Mouse (Mus musculus): ENCODE results near the gene Msh6. TPM values are rescaled to one million over a fixed set of nuclear protein-coding genes. Genes with fewer than 3 reads are reported as not detected.
A peak's percentile ranks its signal among the peaks of the same experiment; 100 is the strongest.
"Not testable (repeated sequence)": the region's sequence is repeated elsewhere in the genome, so short reads cannot be mapped to it uniquely, and the experiment has no call there.

The Msh6 gene
- polyA plus RNA-seq (2014; fragmentation: Nextera tagmentation; extraction: Ambion mirVana), result 25.0 and 35.8 TPM in 2 replicates

DNA sequence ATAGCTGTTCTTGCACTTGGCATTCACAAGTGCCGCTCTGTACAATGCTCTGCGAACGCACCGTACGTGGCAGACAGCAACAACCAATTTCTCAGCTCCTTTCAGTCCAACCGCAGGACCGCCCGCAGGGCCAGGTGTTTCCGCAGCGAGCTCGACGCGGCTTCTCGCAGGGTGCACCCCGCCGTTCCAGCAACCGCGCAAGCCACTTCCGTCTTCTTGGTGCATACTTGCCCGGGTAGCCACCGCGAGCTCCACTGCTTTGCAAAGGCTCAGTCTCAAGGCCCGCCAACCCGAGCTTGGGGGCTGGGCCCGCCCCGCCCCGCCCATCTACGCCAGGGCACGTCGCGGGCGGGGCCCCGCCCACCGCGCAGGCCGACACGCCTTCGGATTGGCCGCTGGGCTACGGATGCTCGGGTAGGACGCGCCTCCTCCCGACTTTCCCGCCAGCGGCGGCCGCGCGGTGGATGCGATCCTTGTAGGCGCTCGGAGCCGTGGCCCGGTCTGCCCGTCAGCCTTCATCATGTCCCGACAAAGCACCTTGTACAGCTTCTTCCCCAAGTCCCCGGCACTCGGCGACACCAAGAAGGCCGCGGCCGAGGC is at the start of gene Msh6:
TSS of gene Msh6 (plus strand) at position 434 of the 600 bp plus-strand sequence.
- H3K4me3 ChIP-seq (replicated peaks; ENCODE audit: low read depth, low read length), result peak within 1 kb of the TSS; percentile 86
- DNase-seq (peak; percentile 98), ATAC-seq (ENCODE audit: low FRiP score, low TSS enrichment) (peak; percentile 99)
- no peaks in the 10 kb centered on the region for H3K9me3 ChIP-seq (ENCODE audit: control insufficient read depth, low read length)
- H3K4me2 ChIP-seq (ENCODE audit: low read length), result peak within 1 kb of the TSS; percentile 82
- H3K36me3 ChIP-seq (ENCODE audit: control insufficient read depth, insufficient read depth, low read length), result 0 out of 2 replicates have a peak, but pooled peaks cover 6% of the 10 kb centered on the region
- H3K27ac ChIP-seq (replicated peaks; ENCODE audit: low read depth, low read length), result peak within 1 kb of the TSS; percentile 89
- no peaks in the 10 kb centered on the region for H3K27me3 ChIP-seq (ENCODE audit: control insufficient read depth, insufficient read depth, low read length)
- peaks cover 9% of the 10 kb centered on the region for H3K4me1 ChIP-seq (ENCODE audit: control insufficient read depth, insufficient read depth, low read length)
- H3K9ac ChIP-seq (replicated peaks; ENCODE audit: low read length), result peak within 1 kb of the TSS; percentile 85
- under 1% methylated on average over 63 of the region's 63 CpGs for WGBS

DNA sequence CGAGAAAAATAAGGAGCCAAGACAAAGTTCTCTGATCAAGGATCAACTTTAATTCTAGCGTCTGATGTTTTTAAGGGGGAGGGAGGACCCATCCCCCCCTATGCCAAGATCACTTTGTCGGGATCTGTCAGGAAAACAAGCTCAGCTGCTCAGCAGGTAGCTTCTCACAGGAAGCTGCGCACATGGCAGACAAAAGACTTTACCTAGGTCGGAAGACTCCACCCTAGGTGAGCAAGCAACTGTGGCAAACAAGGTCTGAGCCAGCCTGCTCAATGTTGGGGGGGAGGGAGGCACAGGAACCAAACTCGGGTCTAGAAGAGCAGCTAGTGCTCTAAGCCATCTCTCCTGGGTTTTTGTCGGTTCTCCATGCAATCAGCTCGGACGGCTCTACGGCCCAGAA is 40.5 kb upstream of the Msh6 start:
- DNase-seq (no peak), ATAC-seq (ENCODE audit: low FRiP score, low TSS enrichment) (no peak)
- H3K9ac ChIP-seq (replicated peaks; ENCODE audit: low read length), result no peak overlapping the region
- no peak overlapping the region for H3K27ac ChIP-seq (replicated peaks; ENCODE audit: low read depth, low read length)
- H3K9me3 ChIP-seq (ENCODE audit: control insufficient read depth, low read length), result no peaks in the 10 kb centered on the region
- 85% methylated on average over 10 of the region's 10 CpGs for WGBS
- H3K36me3 ChIP-seq (ENCODE audit: control insufficient read depth, insufficient read depth, low read length), result no peaks in the 10 kb centered on the region
- no peaks in the 10 kb centered on the region for H3K4me1 ChIP-seq (ENCODE audit: control insufficient read depth, insufficient read depth, low read length)
- H3K27me3 ChIP-seq (ENCODE audit: control insufficient read depth, insufficient read depth, low read length), result no peaks in the 10 kb centered on the region
- no peak overlapping the region for H3K4me3 ChIP-seq (replicated peaks; ENCODE audit: low read depth, low read length)
- no peak overlapping the region for H3K4me2 ChIP-seq (ENCODE audit: low read length)

DNA sequence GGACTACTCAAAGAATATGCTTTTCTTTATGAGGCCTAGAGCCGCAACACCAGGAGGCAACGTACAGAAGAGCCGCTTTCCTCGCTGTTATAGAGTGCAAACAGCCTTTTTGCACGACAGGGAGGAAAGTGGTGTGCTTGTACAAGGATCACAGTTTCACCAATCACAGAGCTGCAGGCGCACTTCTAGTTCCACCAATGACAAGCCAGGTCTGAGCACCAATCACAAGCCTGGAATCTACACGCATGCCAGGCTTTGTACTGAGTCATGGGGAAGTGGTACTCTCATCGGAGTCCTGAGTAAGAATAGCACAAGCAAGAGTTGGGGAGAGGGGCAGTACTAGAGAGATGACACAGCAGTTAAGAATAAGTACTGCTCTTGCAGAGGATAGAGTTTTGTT is 40.1 kb upstream of the Msh6 start:
- Histone ChIP-seq H3K4me2 (ENCODE audit: low read length) (no peak overlapping the region), H3K9ac (replicated peaks; ENCODE audit: low read length) (no peak overlapping the region), H3K9me3 (ENCODE audit: control insufficient read depth, low read length) (no peaks in the 10 kb centered on the region), H3K4me1 (ENCODE audit: control insufficient read depth, insufficient read depth, low read length) (no peaks in the 10 kb centered on the region), H3K4me3 (replicated peaks; ENCODE audit: low read depth, low read length) (no peak overlapping the region), H3K27me3 (ENCODE audit: control insufficient read depth, insufficient read depth, low read length) (no peaks in the 10 kb centered on the region), H3K27ac (replicated peaks; ENCODE audit: low read depth, low read length) (no peak overlapping the region), H3K36me3 (ENCODE audit: control insufficient read depth, insufficient read depth, low read length) (no peaks in the 10 kb centered on the region)
- ATAC-seq (ENCODE audit: low FRiP score, low TSS enrichment) (no peak), DNase-seq (no peak)
- WGBS, result 91% methylated on average over 8 of the region's 8 CpGs

DNA sequence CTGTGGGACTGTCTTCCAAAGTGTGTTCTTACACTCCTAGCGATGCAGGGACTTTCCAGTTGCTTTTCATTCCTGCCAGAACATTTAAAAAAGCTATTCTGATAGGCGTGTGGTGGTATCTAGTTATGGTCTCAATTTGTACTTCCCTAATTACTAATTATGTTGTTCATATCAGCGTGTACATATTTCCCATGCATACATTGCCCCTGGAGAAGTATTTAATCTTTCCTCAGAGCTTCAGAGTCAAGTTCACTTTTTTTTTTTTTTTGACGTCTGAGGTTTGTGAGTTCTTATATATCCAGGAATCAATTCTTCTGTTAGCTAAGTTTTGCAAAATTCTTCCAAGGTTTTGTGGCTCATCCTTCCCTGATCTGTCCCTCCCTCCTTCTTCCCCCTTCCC is 38.7 kb upstream of the Msh6 start:
- Histone ChIP-seq H3K4me1 (ENCODE audit: control insufficient read depth, insufficient read depth, low read length) (no peaks in the 10 kb centered on the region), H3K27ac (replicated peaks; ENCODE audit: low read depth, low read length) (no peak overlapping the region), H3K27me3 (ENCODE audit: control insufficient read depth, insufficient read depth, low read length) (no peaks in the 10 kb centered on the region), H3K4me3 (replicated peaks; ENCODE audit: low read depth, low read length) (no peak overlapping the region), H3K4me2 (ENCODE audit: low read length) (no peak overlapping the region), H3K36me3 (ENCODE audit: control insufficient read depth, insufficient read depth, low read length) (no peaks in the 10 kb centered on the region), H3K9ac (replicated peaks; ENCODE audit: low read length) (no peak overlapping the region), H3K9me3 (ENCODE audit: control insufficient read depth, low read length) (no peaks in the 10 kb centered on the region)
- DNase-seq (no peak), ATAC-seq (ENCODE audit: low FRiP score, low TSS enrichment) (no peak)
- 91% methylated on average over 4 of the region's 4 CpGs for WGBS

DNA sequence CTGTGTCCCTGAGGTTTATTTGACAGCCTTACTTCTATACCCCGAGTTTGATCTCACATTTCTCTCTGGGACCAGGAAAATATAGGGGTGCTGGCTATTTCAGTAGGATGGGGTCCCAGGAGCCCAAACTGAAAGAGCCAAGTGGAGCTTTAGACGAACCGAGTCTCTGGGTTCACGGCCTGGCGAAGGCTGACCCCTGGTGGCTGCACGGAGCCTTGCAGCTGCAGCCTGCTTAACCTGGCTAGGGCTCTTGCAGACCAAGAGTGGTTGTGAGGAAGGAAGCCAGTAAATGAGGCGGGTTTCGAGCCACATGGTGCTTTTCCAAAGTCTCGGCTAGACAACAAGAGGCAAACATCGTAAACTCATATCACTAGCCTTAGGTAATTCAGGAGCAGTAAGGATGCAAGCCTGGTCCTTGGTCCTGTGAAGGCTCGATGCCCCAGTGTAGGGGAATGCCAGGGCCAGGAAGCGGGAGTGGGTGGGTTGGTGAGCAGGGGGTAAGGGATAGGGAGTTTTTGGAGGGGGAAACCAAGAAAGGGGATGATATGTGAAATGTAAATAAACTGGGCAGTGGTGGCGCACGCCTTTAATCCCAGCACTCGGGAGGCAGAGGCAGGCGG is 25.8 kb upstream of the Msh6 start:
- H3K27ac ChIP-seq (replicated peaks; ENCODE audit: low read depth, low read length), result no peak overlapping the region
- DNase-seq (peak; percentile 90), ATAC-seq (ENCODE audit: low FRiP score, low TSS enrichment) (peak; percentile 58; the same call in 1 of the 2 replicates)
- no peak overlapping the region for H3K4me3 ChIP-seq (replicated peaks; ENCODE audit: low read depth, low read length)
- no peaks in the 10 kb centered on the region for H3K4me1 ChIP-seq (ENCODE audit: control insufficient read depth, insufficient read depth, low read length)
- H3K4me2 ChIP-seq (ENCODE audit: low read length), result no peak overlapping the region
- no peaks in the 10 kb centered on the region for H3K36me3 ChIP-seq (ENCODE audit: control insufficient read depth, insufficient read depth, low read length)
- 45% methylated on average over 16 of the region's 16 CpGs for WGBS
- H3K9me3 ChIP-seq (ENCODE audit: control insufficient read depth, low read length), result no peaks in the 10 kb centered on the region
- no peak overlapping the region for H3K9ac ChIP-seq (replicated peaks; ENCODE audit: low read length)
- H3K27me3 ChIP-seq (ENCODE audit: control insufficient read depth, insufficient read depth, low read length), result no peaks in the 10 kb centered on the region

DNA sequence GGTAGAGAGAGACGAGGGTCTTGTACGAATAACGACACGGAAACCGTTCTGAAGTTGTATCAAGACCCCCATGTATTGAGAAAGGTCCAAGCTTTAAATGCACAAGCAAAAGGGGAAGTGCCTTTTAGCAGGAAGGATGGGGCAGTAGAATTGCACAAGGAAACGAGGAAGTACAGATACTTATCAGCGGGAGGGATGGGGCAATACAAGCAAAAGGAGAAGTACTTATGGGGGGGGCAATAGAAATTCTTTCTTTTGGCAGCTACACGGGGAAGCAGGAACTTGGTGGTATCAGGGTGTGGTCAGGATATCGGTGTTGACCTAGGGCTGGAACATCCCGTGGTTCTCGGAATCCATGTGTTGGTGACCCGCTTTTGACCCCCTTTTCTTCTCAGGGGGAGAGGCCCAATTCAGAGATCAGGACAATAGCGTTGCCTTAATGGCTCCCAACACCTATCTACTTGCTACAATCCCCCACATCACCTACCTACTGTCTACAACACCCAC is 20.2 kb upstream of the Msh6 start:
- WGBS, result 94% methylated on average over 13 of the region's 13 CpGs
- not testable (repeated sequence) for H3K4me1 ChIP-seq (ENCODE audit: control insufficient read depth, insufficient read depth, low read length); H3K4me2 ChIP-seq (ENCODE audit: low read length); H3K27me3 ChIP-seq (ENCODE audit: control insufficient read depth, insufficient read depth, low read length); H3K27ac ChIP-seq (replicated peaks; ENCODE audit: low read depth, low read length); H3K9me3 ChIP-seq (ENCODE audit: control insufficient read depth, low read length); ATAC-seq (ENCODE audit: low FRiP score, low TSS enrichment); DNase-seq; H3K9ac ChIP-seq (replicated peaks; ENCODE audit: low read length); H3K4me3 ChIP-seq (replicated peaks; ENCODE audit: low read depth, low read length); H3K36me3 ChIP-seq (ENCODE audit: control insufficient read depth, insufficient read depth, low read length)

DNA sequence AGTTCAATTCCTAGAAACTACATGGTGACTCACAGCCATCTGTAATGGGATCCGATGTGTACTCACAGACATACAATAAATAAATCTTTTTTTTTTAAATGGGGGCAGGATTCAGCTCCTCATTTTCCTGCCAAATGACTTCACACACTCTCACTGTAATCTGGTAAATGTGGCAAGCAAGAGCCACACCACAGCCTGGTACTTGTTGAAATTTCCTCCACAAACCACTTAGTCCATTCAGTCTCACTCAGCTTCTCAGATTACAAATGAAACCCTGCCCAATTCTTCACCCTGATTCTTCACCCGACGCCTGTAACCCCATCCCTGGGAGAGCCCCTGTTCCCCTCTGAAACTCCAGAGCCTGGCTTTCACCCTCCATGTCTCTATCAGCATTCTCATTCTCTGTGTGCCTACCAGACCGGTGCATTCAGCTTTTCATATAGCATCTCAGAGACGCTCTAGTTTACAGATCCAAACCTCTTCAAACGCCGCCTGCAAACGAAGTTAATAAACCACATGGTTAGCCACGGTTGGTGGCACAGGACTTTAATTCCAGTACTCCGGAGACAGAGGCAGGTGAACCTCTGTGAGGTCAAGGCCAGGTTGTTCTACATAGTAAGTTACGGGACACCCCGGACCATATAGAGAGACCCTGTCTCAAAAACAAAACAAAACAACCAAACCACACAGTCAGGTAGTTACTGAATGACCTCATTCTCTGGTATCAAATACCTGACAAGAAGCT is 17.6 kb upstream of the Msh6 start:
- 79% methylated on average over 12 of the region's 12 CpGs for WGBS
- DNase-seq (no peak), ATAC-seq (ENCODE audit: low FRiP score, low TSS enrichment) (no peak)

DNA sequence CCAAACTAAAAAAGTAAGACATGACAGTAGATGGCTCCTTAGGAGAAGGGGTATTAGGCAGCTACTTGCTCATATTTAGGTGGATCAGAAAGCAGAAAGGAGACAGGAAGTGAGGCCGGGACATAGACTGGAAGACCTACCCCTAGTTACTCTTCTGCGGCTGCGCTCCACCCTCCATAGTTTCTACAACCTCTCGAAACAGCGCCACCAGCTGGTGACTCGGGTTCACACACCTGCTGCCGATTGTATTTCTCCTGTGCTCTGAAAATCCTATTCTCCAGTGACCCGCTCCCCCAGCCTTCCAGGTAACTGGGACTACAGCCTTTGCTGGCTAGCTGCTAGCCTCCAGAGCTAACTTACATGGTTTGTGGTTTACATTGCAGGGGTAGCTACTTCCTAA is 16.6 kb upstream of the Msh6 start:
- no peaks in the 10 kb centered on the region for H3K36me3 ChIP-seq (ENCODE audit: control insufficient read depth, insufficient read depth, low read length)
- ATAC-seq (ENCODE audit: low FRiP score, low TSS enrichment) (no peak), DNase-seq (peak; percentile 12)
- no peak overlapping the region for H3K4me3 ChIP-seq (replicated peaks; ENCODE audit: low read depth, low read length)
- no peak overlapping the region for H3K9ac ChIP-seq (replicated peaks; ENCODE audit: low read length)
- no peaks in the 10 kb centered on the region for H3K27me3 ChIP-seq (ENCODE audit: control insufficient read depth, insufficient read depth, low read length)
- no peak overlapping the region for H3K4me2 ChIP-seq (ENCODE audit: low read length)
- H3K27ac ChIP-seq (replicated peaks; ENCODE audit: low read depth, low read length), result no peak overlapping the region
- no peaks in the 10 kb centered on the region for H3K4me1 ChIP-seq (ENCODE audit: control insufficient read depth, insufficient read depth, low read length)
- 62% methylated on average over 8 of the region's 8 CpGs for WGBS
- 0 out of 2 replicates have a peak, but pooled peaks cover 6% of the 10 kb centered on the region for H3K9me3 ChIP-seq (ENCODE audit: control insufficient read depth, low read length)

More for the DNA sequence above, 17.6 kb upstream of the Msh6 start:
- Histone ChIP-seq H3K4me1 (ENCODE audit: control insufficient read depth, insufficient read depth, low read length) (no peaks in the 10 kb centered on the region), H3K4me2 (ENCODE audit: low read length) (no peak overlapping the region), H3K4me3 (replicated peaks; ENCODE audit: low read depth, low read length) (no peak overlapping the region), H3K9me3 (ENCODE audit: control insufficient read depth, low read length) (0 out of 2 replicates have a peak, but pooled peaks cover 3% of the 10 kb centered on the region), H3K27me3 (ENCODE audit: control insufficient read depth, insufficient read depth, low read length) (no peaks in the 10 kb centered on the region), H3K27ac (replicated peaks; ENCODE audit: low read depth, low read length) (no peak overlapping the region), H3K36me3 (ENCODE audit: control insufficient read depth, insufficient read depth, low read length) (no peaks in the 10 kb centered on the region), H3K9ac (replicated peaks; ENCODE audit: low read length) (no peak overlapping the region)
